Mouse (Mus musculus) kidney, postnatal 0 days (tissue): ENCODE measurements around the gene B4galt1. TPM values are rescaled to one million over a fixed set of nuclear protein-coding genes. Genes with fewer than 3 reads are reported as not detected.

Source experiments
- ATAC-seq: fragments of 200-750 bp; cut with Nextera tagmentation; replicated peaks from 2 replicates; pipeline ENCODE4 v1.8.0; 2017; ENCODE audit warnings: low read depth, moderate number of reproducible peaks, moderate TSS enrichment, moderate library complexity; ENCODE audit not compliant: low FRiP score
- DNase-seq: peaks from one replicate; pipeline ENCODE4 v3.0.0-alpha.2; 2016; ENCODE audit warnings: low spot score
- H3K27ac ChIP-seq: fragments of 300-500 bp; sonication (generic); 2 replicates; pipeline ENCODE4 v1.5.1; 2014; ENCODE audit warnings: mild to moderate bottlenecking
- H3K27me3 ChIP-seq: fragments of 300-500 bp; sonication (generic); 2 replicates; pipeline ENCODE4 v1.6.1; 2014; ENCODE audit warnings: low read length, mixed read lengths; ENCODE audit not compliant: insufficient read depth
- H3K36me3 ChIP-seq: fragments of 300-500 bp; sonication (generic); 2 replicates; pipeline ENCODE4 v1.6.1; 2014; ENCODE audit warnings: low read length, mixed read lengths; ENCODE audit not compliant: insufficient read depth
- H3K4me1 ChIP-seq: fragments of 300-500 bp; sonication (generic); replicated peaks from 2 replicates; pipeline ENCODE4 v1.6.1; 2014; ENCODE audit warnings: antibody characterized with exemption, low read length, mixed read lengths; ENCODE audit not compliant: insufficient read depth
- H3K4me2 ChIP-seq: fragments of 300-500 bp; sonication (generic); 2 replicates; pipeline ENCODE4 v1.6.1; 2014; ENCODE audit warnings: mild to moderate bottlenecking, low read length, moderate library complexity, mixed read lengths
- H3K4me3 ChIP-seq: fragments of 300-500 bp; sonication (generic); replicated peaks from 2 replicates; pipeline ENCODE4 v1.5.1; 2014; ENCODE audit warnings: low read depth, low read length
- H3K9ac ChIP-seq: fragments of 300-500 bp; sonication (generic); 2 replicates; pipeline ENCODE4 v1.6.1; 2014; ENCODE audit warnings: low read depth, low read length
- H3K9me3 ChIP-seq: fragments of 300-500 bp; sonication (generic); replicated peaks from 2 replicates; pipeline ENCODE4 v1.6.1; 2016; ENCODE audit warnings: low read length, inconsistent platforms, mixed read lengths
- CTCF ChIP-seq: IDR thresholded peaks from 2 replicates; pipeline ENCODE4 v1.5.1; 2016; ENCODE audit warnings: antibody characterized with exemption, low read depth, mild to moderate bottlenecking, moderate library complexity
- whole genome bisulfite sequencing: fragments of 180-500 bp; shearing (Covaris S2); extraction: QIAGEN DNeasy Blood & Tissue Kit; methylation state at CpG from one replicate; pipeline ENCODE4 v1.1.7; 2014; 5-methylcytosine and 5-hydroxymethylcytosine counted together
- polyA plus RNA-seq: library from polyadenylated mRNA; unstranded; fragments of >200 nt; fragmentation: Nextera tagmentation; extraction: Ambion mirVana; gene quantifications from 2 replicates; pipeline ENCODE4 v1.2.1, GENCODE M21; 2015

Gene B4galt1
- polyA plus RNA-seq, 1 experiment from 2014 or later = 35.9 TPM

DNA sequence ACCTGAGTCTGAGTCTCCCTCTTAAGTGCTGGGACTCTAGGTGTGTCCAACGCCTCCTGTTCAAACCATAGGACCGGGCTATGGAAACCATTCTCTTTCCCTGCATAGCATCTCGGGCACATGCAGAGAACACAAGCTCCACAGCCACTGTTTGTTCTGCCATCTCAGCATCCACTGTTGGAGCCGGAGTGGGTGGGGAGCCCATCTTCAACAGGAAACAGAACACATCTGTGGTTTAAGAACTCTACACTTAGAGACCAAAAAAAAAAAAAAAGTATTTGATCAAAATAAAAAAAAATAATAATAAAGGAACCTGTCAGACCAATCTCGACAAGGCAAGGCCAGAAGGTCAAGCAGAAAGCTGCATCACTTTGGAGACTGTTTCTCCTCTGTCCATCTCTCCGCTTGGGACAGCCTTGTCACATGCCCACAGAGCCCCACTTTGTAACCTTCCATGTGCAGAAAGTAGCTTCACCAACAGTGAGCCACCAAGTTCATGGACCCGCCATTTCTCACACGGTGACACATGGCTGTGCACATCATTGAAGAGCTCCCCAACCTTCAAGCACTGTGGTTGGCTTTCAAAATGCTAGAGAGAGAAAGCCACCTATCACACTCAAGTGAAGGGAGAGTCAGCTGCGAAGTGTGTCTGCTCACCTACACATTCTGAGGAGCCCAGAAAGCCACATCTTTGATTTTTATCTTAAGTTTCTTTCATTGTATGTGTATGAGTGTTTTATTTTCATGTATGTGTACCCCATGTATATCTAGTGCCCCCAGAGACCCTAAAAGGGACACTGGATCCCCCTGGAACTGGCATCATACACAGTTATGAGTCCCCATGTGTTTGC, 20.2 kb downstream of the B4galt1 start:
- WGBS = 92% methylated on average over 9 of the region's 9 CpGs
- peaks cover 11% of the 10 kb centered on the region; the same call in 1 of the 2 replicates for H3K4me1 ChIP-seq
- DNase-seq (no peak), ATAC-seq (no peak)
- no peak overlapping the region for H3K9ac ChIP-seq
- no peaks in the 10 kb centered on the region for H3K9me3 ChIP-seq
- TF ChIP-seq CTCF = no peak
- no peaks in the 10 kb centered on the region for H3K36me3 ChIP-seq
- no peak overlapping the region for H3K4me2 ChIP-seq
- no peak overlapping the region for H3K4me3 ChIP-seq
- H3K27me3 ChIP-seq = no peaks in the 10 kb centered on the region
- no peak overlapping the region for H3K27ac ChIP-seq

DNA sequence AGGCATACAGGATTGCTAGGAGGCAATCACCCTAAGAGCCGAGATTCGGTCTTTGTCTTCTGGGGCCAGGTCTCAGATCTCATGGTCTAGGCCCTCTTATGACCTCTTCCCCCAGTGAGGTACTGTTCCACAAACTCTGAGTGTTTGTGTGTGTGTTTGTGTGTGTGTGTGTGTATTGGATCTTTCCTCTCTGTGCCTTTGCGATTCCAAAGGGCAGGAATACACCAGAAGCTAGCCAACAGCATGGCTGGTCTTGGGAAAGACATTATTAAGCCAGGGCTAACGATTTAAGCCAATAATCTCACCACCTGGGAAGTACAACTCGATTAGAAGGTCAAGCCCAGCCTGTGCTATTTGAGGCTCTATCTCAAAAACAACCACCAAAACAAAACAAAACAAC, 23.3 kb downstream of the B4galt1 start:
- DNase-seq (no peak), ATAC-seq (no peak)
- Histone ChIP-seq H3K9ac (no peak overlapping the region), H3K4me1 (no peaks in the 10 kb centered on the region), H3K27me3 (no peaks in the 10 kb centered on the region), H3K4me2 (no peak overlapping the region), H3K36me3 (no peaks in the 10 kb centered on the region), H3K27ac (peak overlapping the region; percentile 77), H3K4me3 (no peak overlapping the region), H3K9me3 (no peaks in the 10 kb centered on the region)
- no peak for TF ChIP-seq CTCF
- 78% methylated on average over 5 of the region's 5 CpGs for WGBS

DNA sequence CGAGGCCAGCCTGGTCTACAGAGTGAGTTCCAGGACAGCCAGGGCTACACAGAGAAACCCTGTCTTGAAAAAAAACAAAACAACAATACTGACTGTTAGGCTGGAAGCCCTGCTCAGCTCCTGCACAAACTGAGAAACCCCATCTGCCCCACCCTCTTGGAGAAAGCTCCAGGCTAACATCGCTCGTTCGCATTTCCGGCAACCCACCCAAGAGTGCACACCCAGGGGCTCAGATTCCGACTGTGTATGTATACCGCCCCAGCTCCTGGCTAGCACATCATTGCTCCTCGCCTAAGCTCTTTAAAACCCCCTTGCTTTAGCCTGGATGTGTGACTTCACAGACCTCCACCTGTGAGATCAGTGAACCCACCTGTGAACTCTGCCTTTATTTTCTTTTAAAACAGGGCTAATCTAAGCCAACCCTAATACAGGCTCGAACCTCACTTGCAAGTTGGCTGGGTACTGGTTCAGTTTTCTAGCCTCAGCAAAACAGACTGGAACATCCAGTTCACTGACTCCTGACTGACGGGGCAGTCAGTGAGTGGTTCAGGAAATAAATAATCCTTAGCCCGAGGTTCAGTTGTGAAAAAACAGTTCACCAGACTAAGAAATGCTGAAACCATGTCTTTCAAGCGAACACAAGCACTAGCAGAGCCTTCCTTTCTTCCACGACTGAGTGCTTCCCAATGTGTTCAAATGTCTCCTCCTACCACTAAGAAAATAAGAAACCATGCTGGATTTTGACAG, 24.0 kb downstream of the B4galt1 start:
- Histone ChIP-seq H3K9me3 (no peaks in the 10 kb centered on the region), H3K27ac (peak overlapping the region; percentile 77), H3K4me2 (no peak overlapping the region), H3K27me3 (no peaks in the 10 kb centered on the region), H3K9ac (no peak overlapping the region), H3K36me3 (no peaks in the 10 kb centered on the region), H3K4me1 (no peaks in the 10 kb centered on the region), H3K4me3 (no peak overlapping the region)
- DNase-seq (peak; percentile 34), ATAC-seq (peak; percentile 60)
- 46% methylated on average over 13 of the region's 13 CpGs for WGBS
- TF ChIP-seq CTCF = no peak

DNA sequence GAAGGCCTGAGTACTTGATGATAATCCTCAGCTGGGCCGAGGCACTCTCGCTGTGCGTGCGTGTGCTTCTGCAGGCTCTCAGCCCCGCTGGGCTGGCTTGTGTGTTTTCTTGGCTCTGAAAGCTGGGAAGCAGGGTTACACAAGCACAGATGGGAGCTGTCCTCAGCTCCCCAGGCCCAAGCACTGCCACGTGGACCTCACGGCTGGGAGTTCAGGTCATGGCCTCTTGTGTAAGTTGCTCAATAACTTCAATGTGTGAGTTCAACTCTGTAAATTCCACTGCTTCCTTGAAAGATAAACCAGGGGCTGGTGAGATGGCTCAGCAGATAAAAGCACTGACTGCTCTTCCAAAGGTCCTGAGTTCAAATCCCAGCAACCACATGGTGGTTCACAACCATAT, 24.9 kb downstream of the B4galt1 start:
- peak; percentile 41; the same call in 1 of the 2 replicates for ATAC-seq
- Histone ChIP-seq H3K4me2 (no peak overlapping the region), H3K36me3 (no peaks in the 10 kb centered on the region), H3K9me3 (no peaks in the 10 kb centered on the region), H3K9ac (no peak overlapping the region), H3K27ac (peak overlapping the region; percentile 56; the same call in 1 of the 2 replicates), H3K4me1 (no peaks in the 10 kb centered on the region), H3K4me3 (no peak overlapping the region), H3K27me3 (no peaks in the 10 kb centered on the region)
- WGBS = 55% methylated on average over 7 of the region's 7 CpGs
- DNase-seq = peak; percentile 48
- no peak for TF ChIP-seq CTCF

DNA sequence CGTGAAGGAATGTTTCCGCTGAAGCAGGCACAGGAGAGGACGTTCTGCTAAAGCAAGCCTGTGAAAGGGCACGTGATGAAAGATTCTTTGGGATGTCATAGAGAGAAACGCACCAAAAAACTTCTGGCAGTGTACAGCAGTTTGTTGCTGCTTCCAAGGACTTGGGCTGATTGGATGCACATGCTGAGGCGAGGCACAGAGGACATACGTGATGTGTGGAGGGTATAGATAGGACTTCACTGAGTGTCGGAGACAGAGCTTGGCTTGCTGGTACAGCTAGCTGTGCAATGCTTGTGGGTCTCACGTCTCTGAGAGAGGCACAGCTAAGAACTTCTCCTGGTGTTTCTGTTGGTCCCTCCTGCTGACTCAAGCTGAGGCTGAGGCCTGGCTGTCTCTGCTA, 25.9 kb downstream of the B4galt1 start:
- WGBS = 87% methylated on average over 9 of the region's 9 CpGs
- TF ChIP-seq CTCF = no peak
- no peaks in the 10 kb centered on the region for H3K36me3 ChIP-seq
- no peak overlapping the region for H3K9ac ChIP-seq
- H3K9me3 ChIP-seq = no peaks in the 10 kb centered on the region
- H3K27me3 ChIP-seq = no peaks in the 10 kb centered on the region
- ATAC-seq (no peak), DNase-seq (no peak)
- no peak overlapping the region for H3K4me2 ChIP-seq
- H3K4me1 ChIP-seq = no peaks in the 10 kb centered on the region
- H3K27ac ChIP-seq = no peak overlapping the region
- no peak overlapping the region for H3K4me3 ChIP-seq

DNA sequence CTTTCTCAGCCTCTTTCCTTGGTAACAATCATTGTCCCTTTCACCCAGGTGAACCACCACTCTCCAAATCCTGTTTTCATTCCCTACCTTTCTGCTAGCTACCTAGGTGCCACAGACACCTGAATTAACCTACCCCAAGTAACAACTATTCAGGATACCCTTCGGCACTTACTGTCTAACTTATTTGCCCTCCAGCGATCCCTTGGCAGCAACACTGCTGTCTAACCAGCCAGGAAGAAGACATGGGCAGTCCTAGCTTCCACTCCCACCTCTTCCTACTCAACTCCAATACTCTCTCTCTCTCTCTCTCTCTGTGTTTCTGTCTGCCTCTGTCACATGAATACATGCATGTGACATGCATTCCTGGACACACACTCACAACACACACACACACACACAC, 27.0 kb downstream of the B4galt1 start:
- DNase-seq = no peak
- TF ChIP-seq CTCF = no peak

More for the DNA sequence above, 27.0 kb downstream of the B4galt1 start:
- no peak overlapping the region for H3K27ac ChIP-seq
- H3K4me1 ChIP-seq = no peaks in the 10 kb centered on the region
- H3K27me3 ChIP-seq = no peaks in the 10 kb centered on the region
- no peak overlapping the region for H3K4me3 ChIP-seq
- H3K9me3 ChIP-seq = no peaks in the 10 kb centered on the region
- 87% methylated on average over 2 of the region's 2 CpGs for WGBS
- no peaks in the 10 kb centered on the region; the same call in 1 of the 2 replicates for H3K36me3 ChIP-seq
- H3K4me2 ChIP-seq = no peak overlapping the region
- H3K9ac ChIP-seq = no peak overlapping the region
- ATAC-seq = no peak
